Mouse (Mus musculus) CH12.LX (cell line): ENCODE results near the gene Scn4b. TPM values are rescaled to one million over a fixed set of nuclear protein-coding genes. Genes with fewer than 3 reads are reported as not detected.

ENCODE experiments used
- DNase-seq: peaks from one replicate; pipeline ENCODE4 v3.0.0-alpha.2; 2013; ENCODE audit errors: extremely low read depth
- H3K27ac ChIP-seq: 2 replicates; pipeline ENCODE4 v1.5.1; 2012; ENCODE audit warnings: low read depth, mild to moderate bottlenecking, control low read depth, moderate library complexity; ENCODE audit not compliant: insufficient read depth
- H3K27me3 ChIP-seq: replicated peaks from 2 replicates; pipeline ENCODE3; 2012; ENCODE audit warnings: inconsistent platforms
- H3K36me3 ChIP-seq, 2 experiments: replicated peaks in 1 of 2; 2 replicates each; pipeline versions ENCODE3 to v1.6.1; 2012; ENCODE audit warnings: inconsistent platforms in 1 of 2, low read length in 1 of 2, mild to moderate bottlenecking in 1 of 2, mixed read lengths in 1 of 2, moderate library complexity in 1 of 2; ENCODE audit not compliant: control insufficient read depth in 1 of 2, insufficient read depth in 1 of 2
- H3K4me1 ChIP-seq, 2 experiments: 2 replicates each; pipeline ENCODE4 v1.6.1; 2012; ENCODE audit warnings: inconsistent platforms in 1 of 2, moderate library complexity in 1 of 2; ENCODE audit not compliant: insufficient read depth in 2 of 2, control insufficient read depth in 1 of 2
- H3K4me2 ChIP-seq: 2 replicates; pipeline ENCODE4 v1.6.1; 2012; ENCODE audit warnings: low read depth, mild to moderate bottlenecking, control low read depth; ENCODE audit not compliant: poor library complexity, insufficient read depth, severe bottlenecking
- H3K4me3 ChIP-seq, 3 experiments: fragments of 150-350 bp in 1 of 3; sonication (generic) in 1 of 3; replicated peaks in 1 of 3; 2 replicates each; pipeline versions ENCODE3 to v1.5.1; 2011 to 2012; ENCODE audit warnings: low read depth in 2 of 3, low read length in 2 of 3, mild to moderate bottlenecking in 2 of 3, moderate library complexity in 2 of 3, control low read depth in 1 of 3, improper control_type of control experiment in 1 of 3, inconsistent platforms in 1 of 3, mixed read lengths in 1 of 3; ENCODE audit not compliant: poor library complexity in 1 of 3
- H3K79me2 ChIP-seq: replicated peaks from 2 replicates; pipeline ENCODE4 v1.6.1; 2012; ENCODE audit warnings: mild to moderate bottlenecking, moderate library complexity; ENCODE audit not compliant: control insufficient read depth, poor library complexity, insufficient read depth, severe bottlenecking; ENCODE audit errors: extremely low read depth
- H3K9ac ChIP-seq: 2 replicates; pipeline ENCODE4 v1.6.1; 2012; ENCODE audit warnings: low read depth, mild to moderate bottlenecking, control low read depth, moderate library complexity; ENCODE audit not compliant: insufficient read depth
- H3K9me3 ChIP-seq: replicated peaks from 2 replicates; pipeline ENCODE3; 2012; ENCODE audit warnings: low read length, inconsistent platforms, mixed read lengths
- BHLHE40 ChIP-seq: IDR thresholded peaks from 2 replicates; pipeline ENCODE4 v1.6.1; 2011; ENCODE audit warnings: mild to moderate bottlenecking, low read depth, low read length, improper control_type of control experiment
- CHD2 ChIP-seq: IDR thresholded peaks from 2 replicates; pipeline ENCODE4 v1.6.1; 2011; ENCODE audit warnings: low read length, improper control_type of control experiment
- CTCF ChIP-seq, 2 experiments: IDR thresholded peaks in 1 of 2; conservative IDR thresholded peaks in 1 of 2; 2 replicates each; pipeline ENCODE4 v1.5.1; 2011 to 2012; ENCODE audit warnings: low read depth in 2 of 2, low read length in 2 of 2, improper control_type of control experiment in 1 of 2, inconsistent platforms in 1 of 2, mild to moderate bottlenecking in 1 of 2, moderate library complexity in 1 of 2
- E2F4 ChIP-seq: IDR thresholded peaks from 2 replicates; pipeline ENCODE4 v1.6.1; 2011; ENCODE audit warnings: low read depth, low read length, improper control_type of control experiment; ENCODE audit not compliant: insufficient replicate concordance
- EP300 ChIP-seq: IDR thresholded peaks from 2 replicates; pipeline ENCODE4 v1.6.1; 2011; ENCODE audit warnings: low read length, improper control_type of control experiment
- GABPA ChIP-seq: IDR thresholded peaks from 2 replicates; pipeline ENCODE4 v1.6.1; 2012; ENCODE audit warnings: low read depth, low read length, improper control_type of control experiment, inconsistent platforms; ENCODE audit not compliant: insufficient replicate concordance
- HCFC1 ChIP-seq: IDR thresholded peaks from 2 replicates; pipeline ENCODE4 v1.6.1; 2012; ENCODE audit warnings: low read depth, mild to moderate bottlenecking, inconsistent platforms, low read length, improper control_type of control experiment
- JUN ChIP-seq: IDR thresholded peaks from 2 replicates; pipeline ENCODE4 v1.6.1; 2011; ENCODE audit warnings: low read depth, mild to moderate bottlenecking, low read length, improper control_type of control experiment, moderate library complexity; ENCODE audit not compliant: insufficient read depth
- MAFK ChIP-seq: IDR thresholded peaks from 2 replicates; pipeline ENCODE4 v1.6.1; 2011; ENCODE audit warnings: low read length, improper control_type of control experiment; ENCODE audit not compliant: insufficient replicate concordance
- MAX ChIP-seq: IDR thresholded peaks from 2 replicates; pipeline ENCODE4 v1.6.1; 2011; ENCODE audit warnings: low read length, improper control_type of control experiment
- MYC ChIP-seq: IDR thresholded peaks from 2 replicates; pipeline ENCODE4 v1.6.1; 2011; ENCODE audit warnings: low read depth, mild to moderate bottlenecking, improper control_type of control experiment, low read length
- POLR2A ChIP-seq: IDR thresholded peaks from 2 replicates; pipeline ENCODE4 v1.6.1; 2011; ENCODE audit warnings: low read depth, mild to moderate bottlenecking, improper control_type of control experiment, low read length
- SIN3A ChIP-seq: IDR thresholded peaks from 2 replicates; pipeline ENCODE4 v1.6.1; 2012; ENCODE audit warnings: low read length, improper control_type of control experiment, inconsistent platforms
- SMC3 ChIP-seq: IDR thresholded peaks from 2 replicates; pipeline ENCODE4 v1.6.1; 2011; ENCODE audit warnings: low read depth, low read length, improper control_type of control experiment
- TBP ChIP-seq: conservative IDR thresholded peaks from 2 replicates; pipeline ENCODE4 v1.6.1; 2011; ENCODE audit warnings: low read depth, low read length, improper control_type of control experiment
- TCF12 ChIP-seq: IDR thresholded peaks from 2 replicates; pipeline ENCODE4 v1.6.1; 2014; ENCODE audit warnings: low read depth, mild to moderate bottlenecking, inconsistent platforms, low read length, improper control_type of control experiment
- USF2 ChIP-seq: conservative IDR thresholded peaks from 2 replicates; pipeline ENCODE4 v1.6.1; 2011; ENCODE audit warnings: low read depth, low read length, improper control_type of control experiment
- ZKSCAN1 ChIP-seq: IDR thresholded peaks from 2 replicates; pipeline ENCODE4 v1.6.1; 2012; ENCODE audit warnings: low read depth, inconsistent platforms, low read length, improper control_type of control experiment, borderline replicate concordance
- ZMIZ1 ChIP-seq: IDR thresholded peaks from 2 replicates; pipeline ENCODE4 v1.6.1; 2012; ENCODE audit warnings: low read depth, mild to moderate bottlenecking, inconsistent platforms, low read length, improper control_type of control experiment
- dilution Hi-C: fragments of 300-500 bp; cut with MboI; formaldehyde crosslinking; loops from 2 replicates; pipeline ENCODE4 v1.14.3; 2020; ENCODE audit warnings: low sequenced_read_pairs; ENCODE audit not compliant: extremely low pct_unique_long_range_greater_than_20kb, extremely low pct_ligation_motif_present
- in situ Hi-C: fragments of 300-500 bp; cut with MboI; formaldehyde crosslinking; loops from 3 replicates; pipeline ENCODE4 v1.14.3; 2019; ENCODE audit warnings: low sequenced_read_pairs, low pct_ligation_motif_present, low pct_unique_long_range_greater_than_20kb, mixed read lengths
- polyA plus RNA-seq: library from polyadenylated mRNA; unstranded; fragments of >175 nt; gene quantifications from 2 replicates; pipeline ENCODE4 v1.2.1, GENCODE M21; 2012; ENCODE audit warnings: low read depth; ENCODE audit not compliant: insufficient read length
- total RNA-seq, 2 experiments: library from RNA; depleted of rRNA; stranded (reverse); fragments of 300-350 nt in 1 of 2; fragments of >200 nt in 1 of 2; gene quantifications; 2 replicates each; pipeline ENCODE4 v1.2.3; 2012 to 2014

Scn4b gene
- total and polyA plus RNA-seq, 3 experiments, result 0.04 TPM; not detected in 2

GRCm38 (mm10) chr9:45170150-45170549, 32.0 kb downstream of the Scn4b start:
- Histone ChIP-seq H3K79me2 (no peaks in the 10 kb centered on the region), H3K4me3 (no peak overlapping the region), H3K27me3 (peaks cover 46% of the 10 kb centered on the region), H3K27ac (no peak overlapping the region), H3K9ac (no peak overlapping the region), H3K9me3 (peaks cover 26% of the 10 kb centered on the region), H3K4me2 (no peak overlapping the region), H3K4me1 (no peaks in the 10 kb centered on the region), H3K36me3 (no peaks in the 10 kb centered on the region)
- dilution Hi-C loops (no loop called here), in situ Hi-C loops (no loop called here)
- DNase-seq, result no peak
- TF ChIP-seq CHD2 (no peak), ZMIZ1 (no peak), MAX (no peak), HCFC1 (no peak)

GRCm38 (mm10) chr9:45171073-45171610, 32.9 kb downstream of the Scn4b start:
- Histone ChIP-seq H3K27ac (no peak overlapping the region), H3K4me1 (no peaks in the 10 kb centered on the region), H3K36me3 (no peaks in the 10 kb centered on the region), H3K27me3 (peaks cover 53% of the 10 kb centered on the region), H3K4me3 (no peak overlapping the region), H3K79me2 (no peaks in the 10 kb centered on the region), H3K9me3 (peaks cover 19% of the 10 kb centered on the region), H3K4me2 (no peak overlapping the region), H3K9ac (no peak overlapping the region)
- no peak for TF ChIP-seq EP300
- TF ChIP-seq ZKSCAN1, result no peak
- no peak for TF ChIP-seq CTCF (conservative IDR thresholded peaks at IDR 0.05 in 1 of 2, IDR thresholded peaks at IDR 0.05 in 1 of 2; ENCODE audit: low read depth in 2 of 2, low read length in 2 of 2)
- no peak for TF ChIP-seq CHD2
- TF ChIP-seq MAFK, result no peak
- TF ChIP-seq MAX, result no peak
- no peak for TF ChIP-seq SMC3
- TF ChIP-seq TCF12, result no peak
- no peak for TF ChIP-seq JUN
- no peak for TF ChIP-seq SIN3A
- TF ChIP-seq POLR2A, result no peak
- TF ChIP-seq BHLHE40, result no peak
- no peak for TF ChIP-seq TBP
- no peak for TF ChIP-seq HCFC1
- TF ChIP-seq USF2, result no peak
- no peak for TF ChIP-seq MYC
- no peak for TF ChIP-seq GABPA
- TF ChIP-seq E2F4, result no peak
- no peak for DNase-seq
- in situ Hi-C loops (no loop called here), dilution Hi-C loops (no loop called here)
